Mouse (Mus musculus) layer of hippocampus, postnatal 36 days (tissue): ENCODE measurements at regions not wholly inside any gene's neighbourhood (a gene's known extent, or its start where the extent isn't known, plus 50 kb on each side); places are given as distances from the start of the nearest gene placed in this dataset.

ENCODE experiments used
- DNase-seq, 2 experiments: peaks; one replicate each; pipeline ENCODE4 v3.0.0; 2022

DNA sequence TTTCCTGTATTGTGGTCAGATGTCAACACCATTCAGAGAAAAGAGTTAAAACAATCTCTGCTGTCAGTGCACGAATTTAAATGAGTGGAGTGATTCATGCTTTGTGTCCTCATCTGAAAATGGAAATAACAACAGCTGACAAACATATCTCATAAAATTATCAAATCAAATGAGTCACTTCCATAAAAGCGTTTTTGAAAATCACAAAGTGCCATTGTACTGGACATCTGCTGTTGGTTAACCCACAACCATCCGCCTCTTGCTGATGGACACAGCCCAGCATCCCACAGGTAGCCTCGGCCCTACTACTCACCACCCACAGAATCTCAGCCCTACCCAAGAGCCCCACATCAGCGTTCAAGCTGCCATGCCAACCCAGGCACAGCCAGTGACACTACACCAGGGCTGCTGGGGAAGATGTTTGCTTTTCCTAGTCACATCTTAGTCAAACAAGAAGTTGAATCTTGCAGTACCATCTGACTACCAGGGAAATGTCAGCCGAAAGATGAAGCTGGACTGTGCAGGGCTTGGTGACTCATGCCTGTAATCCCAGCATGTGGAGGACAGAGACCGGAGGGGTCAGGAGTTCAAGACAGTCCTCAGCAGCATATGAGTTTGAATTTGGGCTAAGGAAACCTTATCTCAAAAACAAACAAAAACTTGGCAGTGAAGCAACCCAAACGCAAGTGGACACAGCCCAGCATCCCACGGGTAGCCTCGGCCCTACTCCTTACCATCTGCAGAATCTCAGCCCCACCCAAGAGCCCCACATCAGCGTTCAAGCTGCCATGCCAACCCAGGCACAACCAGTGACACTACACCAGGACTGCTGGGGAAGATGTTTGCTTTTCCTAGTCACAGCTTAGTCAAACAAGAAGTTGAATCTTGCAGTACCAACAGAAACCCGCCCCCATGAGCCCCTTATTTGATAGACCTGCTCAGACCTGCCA, 131.9 kb upstream of the Noct start:
- no peak for DNase-seq

DNA sequence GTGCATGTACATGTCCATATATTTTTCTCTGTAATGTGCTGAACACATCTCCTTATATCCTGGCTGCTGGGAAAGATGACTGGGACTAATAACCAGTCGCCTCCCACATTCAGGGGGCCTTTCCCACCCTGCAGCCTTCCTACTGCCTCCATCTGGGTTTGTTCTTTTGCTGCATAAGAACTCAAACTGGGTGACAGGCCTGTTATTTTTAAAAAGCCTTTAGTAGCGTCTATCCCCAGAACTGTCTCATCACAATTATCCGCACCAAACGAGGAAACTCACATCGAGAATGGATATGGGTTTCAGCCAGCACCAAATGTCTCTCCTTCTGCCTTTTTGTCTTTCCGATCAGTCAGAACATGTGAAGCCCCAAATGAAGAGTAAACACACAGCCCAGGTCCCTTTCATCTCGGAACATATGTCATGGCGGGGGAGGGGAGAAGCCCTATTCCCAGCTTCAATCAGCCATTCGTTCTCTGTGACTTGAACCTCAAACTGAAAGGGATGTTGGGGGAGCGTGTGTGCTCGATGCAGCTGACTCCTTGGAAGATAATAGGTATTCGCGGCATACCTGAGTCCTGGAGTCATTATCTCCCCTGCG, 128.3 kb upstream of the Noct start:
- DNase-seq, result peak; percentile 79 to 82

DNA sequence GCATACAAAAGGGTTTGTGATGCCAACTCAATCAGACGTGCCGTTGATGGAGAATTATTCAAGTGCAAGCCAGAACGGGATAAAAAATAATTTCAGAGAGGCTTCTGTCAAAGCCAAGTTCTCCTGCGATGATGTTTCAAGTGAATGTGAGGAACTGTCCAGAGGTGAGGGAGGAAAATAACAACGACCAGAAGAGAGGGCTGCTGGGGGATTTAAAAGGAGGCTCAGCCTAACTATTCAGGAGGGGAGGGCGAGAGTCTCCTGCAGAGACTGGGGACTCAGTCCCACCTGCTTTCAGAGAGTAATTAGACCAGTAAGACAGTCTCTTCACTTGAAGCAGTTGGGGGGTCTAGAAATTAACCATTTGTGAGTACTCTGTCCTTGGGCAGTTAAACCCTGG, 127.7 kb upstream of the Noct start:
- no peak for DNase-seq

DNA sequence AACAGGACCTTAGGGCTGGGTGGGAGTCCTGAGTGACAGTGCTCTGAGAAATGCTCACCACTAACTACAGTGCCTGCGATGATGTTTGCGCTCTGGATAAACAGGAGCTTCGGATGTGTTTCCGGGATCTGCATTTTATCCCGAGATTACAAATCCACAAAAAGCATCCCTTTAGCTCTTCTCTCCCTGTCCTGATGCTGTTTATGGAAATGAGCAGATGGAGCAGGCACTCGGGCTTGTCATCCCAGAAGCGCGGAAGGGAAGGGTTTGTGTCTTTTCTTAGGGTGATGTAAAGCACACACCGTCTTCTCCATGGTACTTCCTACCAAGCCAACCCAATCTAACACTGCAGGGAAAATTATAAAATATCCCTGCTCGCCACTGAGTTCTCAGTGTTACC, 126.9 kb upstream of the Noct start:
- DNase-seq, result peak; percentile 47

DNA sequence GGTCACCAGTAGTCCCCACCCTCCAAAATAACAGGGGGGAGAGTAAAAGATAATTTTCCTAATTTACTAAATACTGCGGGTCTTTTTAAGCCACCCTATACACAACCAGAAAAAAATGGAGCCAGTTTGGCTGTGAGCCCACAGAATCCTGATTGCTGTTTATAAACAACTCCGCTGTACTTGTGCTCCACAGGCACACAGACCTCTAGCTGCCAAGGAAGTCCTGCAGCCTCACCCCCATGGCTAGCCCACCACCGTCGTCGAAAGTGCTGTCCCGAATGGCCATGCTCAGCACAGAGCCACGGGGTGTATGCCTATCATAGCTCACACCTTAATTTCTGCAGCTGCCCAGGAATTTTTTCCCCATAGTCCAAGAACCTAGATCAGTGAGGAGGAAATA, 124.3 kb upstream of the Noct start:
- no peak for DNase-seq

DNA sequence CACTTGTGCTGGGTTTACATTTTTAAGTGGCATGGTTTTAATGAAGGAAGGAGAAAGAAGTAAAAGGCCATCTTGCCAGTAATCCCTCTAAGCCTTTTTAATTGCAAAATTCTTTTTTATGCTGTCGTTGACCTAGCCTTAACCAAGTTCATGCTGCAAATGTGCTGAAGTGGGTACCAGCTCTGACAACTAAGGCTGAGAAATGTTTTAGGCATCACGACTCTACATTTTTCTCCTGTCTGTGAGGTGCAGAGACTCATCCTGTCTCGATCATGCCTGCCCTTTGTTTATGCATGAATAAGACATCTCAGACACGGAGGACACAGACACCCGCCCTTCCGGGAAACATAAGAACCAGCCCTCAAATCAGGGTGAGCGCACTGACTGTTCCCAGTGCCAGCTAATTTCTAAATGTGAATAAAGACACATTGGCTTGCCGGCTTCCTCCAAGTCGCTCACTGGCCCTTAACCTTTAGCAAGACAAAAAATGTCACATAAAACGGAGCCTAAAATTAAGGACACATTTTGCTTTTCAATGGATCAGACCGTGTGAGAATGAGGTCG, 115.5 kb upstream of the Noct start:
- no peak for DNase-seq

DNA sequence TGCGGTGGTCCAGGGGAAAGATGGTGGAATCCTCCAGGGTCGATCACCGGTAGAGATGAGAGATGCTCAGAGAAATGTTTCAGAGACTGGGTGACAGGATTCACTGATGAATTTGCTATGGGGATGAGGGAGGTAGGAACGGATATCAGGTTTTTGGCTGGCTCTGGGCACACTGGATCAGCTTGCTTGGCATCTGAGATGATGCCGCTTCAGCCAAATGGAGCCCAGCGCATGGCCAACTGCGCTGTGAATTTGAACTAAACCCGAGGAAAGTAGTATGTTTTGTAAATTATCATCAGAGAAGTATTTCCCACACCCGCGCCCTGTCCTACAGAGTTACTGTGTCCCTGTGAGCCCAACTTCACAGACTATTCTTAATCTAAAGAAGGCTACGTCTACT, 113.0 kb upstream of the Noct start:
- DNase-seq, result no peak

DNA sequence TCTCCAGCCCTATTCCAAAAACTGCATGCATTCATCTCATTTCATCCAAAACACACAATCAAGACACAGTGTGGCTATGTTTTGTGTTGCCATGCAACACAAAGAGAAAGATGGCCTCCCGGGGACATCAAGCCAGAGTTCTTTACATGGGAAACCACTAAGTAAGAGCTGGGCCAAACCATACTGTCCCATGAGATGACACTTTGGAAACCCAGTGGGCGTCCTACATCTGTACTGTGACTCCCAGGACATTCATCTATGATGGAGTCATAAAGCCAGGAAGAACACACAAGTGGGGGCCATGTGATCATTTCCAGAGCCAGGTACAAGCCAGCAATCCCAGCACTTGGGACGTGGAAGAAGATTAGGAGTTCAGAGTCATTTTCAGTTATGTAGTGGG, 111.9 kb upstream of the Noct start:
- DNase-seq, result no peak

DNA sequence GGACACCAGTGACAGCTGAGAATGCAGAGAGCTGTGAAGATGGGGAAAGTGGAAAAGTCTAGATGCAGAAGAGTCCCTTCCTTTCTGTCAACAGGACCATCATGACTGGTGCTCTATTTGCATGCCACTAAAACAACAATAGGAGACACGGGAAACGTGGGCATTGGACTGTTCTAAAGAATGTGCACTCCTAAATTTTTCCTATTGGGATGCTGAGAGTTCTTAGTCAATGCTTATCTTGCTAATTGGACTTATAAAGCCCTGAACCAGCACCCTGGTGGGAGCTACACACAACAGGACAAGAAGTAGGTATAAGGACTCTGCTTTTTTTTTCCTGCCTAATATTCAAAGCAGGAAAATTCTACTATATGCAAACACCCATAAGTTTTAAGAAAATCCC, 108.3 kb upstream of the Noct start:
- DNase-seq, result no peak

DNA sequence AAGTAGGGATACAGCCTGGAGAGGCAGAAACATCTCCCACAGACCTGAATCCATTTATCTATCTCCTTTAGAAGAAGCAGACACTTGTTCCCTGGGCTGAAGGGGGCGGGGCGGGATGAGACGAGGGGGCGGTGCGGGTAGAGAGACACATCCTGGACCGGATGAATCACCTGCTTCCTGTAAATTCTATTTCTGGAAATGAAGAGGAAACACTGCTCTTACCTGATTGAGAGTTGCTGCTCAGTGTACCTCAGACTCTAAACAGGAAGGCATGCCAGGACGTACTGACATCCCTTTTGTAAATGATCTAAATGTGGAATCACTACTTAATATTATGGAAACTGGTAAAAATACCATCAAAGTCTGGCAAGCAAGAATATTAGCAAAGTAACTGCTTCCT, 105.5 kb upstream of the Noct start:
- no peak for DNase-seq

DNA sequence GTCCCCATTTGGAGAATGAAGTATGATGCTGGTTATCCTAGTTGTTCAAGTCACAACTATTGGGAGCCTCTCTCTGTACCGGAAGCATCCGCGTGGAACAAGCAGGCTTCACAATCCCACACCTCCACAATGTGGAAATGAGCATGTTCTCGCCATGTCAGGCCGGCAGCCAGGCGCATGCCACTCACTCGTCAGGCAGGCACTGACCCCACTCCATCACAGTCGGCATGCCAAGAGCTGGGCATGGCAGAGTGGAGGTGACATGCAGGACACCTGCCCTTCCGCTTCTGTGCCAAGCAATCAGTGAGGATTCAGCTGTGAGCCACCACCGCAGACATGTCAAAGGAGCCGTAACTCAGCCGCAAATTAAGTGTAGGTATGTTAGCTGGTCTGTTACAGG, 103.7 kb upstream of the Noct start:
- DNase-seq, result no peak

DNA sequence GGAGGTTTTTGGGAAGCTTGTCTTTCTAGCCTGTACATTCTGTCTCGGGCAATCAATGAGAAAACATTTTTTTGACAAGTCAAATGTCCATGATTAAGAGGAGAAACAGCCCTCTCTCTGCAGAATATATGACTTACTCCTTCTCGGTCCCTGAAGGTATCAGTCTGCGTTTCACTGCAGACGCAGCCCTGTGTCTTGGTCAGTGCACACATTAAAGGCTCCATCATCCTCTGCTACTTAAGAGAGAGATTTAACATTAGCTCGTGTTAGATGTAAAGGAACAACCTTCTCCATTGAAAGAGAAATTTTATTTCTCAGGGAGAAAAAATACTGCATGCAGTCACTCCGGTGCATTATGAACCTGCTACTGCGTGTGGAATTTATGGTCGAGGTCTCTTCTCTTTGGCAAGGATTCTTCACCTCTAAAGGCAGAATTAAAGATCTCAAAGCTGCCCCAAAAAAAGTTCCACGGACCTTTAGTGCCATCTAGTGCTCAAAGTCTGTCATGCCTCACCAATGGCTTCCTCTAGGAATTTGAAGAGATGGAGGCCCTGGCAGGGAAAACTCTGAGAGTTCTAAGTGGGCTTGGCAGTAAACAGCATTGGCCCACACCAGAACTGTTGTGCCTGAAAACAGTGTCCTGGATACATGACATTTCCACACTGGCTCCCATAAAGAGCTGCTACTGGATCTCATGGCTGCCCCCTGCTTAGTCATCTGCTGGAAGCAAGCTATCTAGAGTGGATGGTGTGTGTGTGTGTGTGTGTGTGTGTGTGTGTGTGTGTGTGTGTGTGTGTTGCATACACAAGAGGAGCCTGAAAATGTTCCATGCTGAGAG, 102.3 kb upstream of the Noct start:
- DNase-seq, result peak; percentile 66 to 73

DNA sequence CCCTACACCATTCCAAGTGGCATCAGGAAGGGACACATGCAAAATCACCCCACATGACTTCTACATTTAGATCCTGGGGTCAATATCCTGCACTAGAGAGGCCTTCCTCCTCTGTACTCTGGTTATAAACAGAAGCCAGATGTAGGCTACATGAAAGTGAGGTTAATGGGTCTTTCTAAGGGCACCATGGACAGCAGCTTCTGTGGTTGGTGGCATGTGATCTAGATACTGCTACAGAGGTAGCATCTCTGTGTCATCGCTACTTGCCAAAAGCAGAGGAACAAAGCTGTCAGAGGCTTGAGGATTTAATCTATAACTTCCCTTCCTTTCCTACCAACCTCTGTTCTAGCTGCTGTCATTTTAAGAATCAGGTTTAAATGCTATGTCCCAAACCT, 101.7 kb upstream of the Noct start:
- no peak for DNase-seq

DNA sequence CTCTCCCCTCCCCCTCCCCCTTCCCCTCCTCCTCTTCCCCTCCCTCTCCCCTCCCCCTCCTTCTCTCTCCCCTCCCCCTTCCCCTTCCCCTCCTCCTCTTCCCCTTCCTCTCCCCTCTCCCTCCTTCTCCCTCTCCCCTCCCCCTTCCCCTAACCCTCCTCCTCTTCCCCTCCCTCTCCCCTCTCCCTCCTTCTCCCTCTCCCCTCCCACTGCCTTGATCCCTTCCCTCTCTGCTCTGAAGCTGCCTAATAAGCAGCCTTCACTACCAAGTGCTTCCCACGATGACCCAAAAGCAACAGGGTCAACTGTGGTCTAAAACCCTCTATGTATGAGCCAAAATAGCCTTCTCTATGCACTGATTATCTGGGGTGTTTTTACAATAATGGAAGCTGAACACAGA, 96.4 kb upstream of the Noct start:
- no peak for DNase-seq

DNA sequence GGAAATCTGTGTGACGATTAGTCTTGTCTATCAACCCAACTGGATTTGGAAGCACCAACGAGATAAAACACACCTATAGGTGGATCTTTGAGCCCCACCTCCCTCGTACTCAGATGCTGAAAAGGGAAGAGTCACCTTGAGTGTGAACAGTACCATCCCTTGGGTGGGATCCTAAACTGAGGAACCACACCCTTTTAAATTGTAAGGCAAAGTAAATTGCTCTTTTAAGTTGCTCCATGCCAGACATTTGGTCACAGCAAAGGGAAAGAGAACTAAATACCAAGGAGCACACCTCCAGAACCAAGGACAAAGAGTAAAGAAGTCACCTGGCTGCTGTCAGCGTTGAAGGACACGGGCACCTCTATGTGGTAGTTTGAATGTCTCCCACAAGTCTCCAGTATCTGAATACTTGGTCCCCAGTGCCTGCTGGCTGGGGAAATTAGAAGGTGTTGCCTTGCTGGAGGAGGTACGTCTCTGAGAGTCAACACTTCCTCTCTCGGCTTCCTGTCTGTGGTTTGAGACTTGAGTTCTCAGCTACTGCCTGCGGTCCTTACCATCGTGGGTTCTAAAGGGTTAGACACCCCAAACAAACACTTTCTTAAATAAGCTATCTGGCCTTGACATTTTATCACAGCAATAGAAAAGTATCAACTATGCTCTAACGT, 95.6 kb upstream of the Noct start:
- no peak for DNase-seq

DNA sequence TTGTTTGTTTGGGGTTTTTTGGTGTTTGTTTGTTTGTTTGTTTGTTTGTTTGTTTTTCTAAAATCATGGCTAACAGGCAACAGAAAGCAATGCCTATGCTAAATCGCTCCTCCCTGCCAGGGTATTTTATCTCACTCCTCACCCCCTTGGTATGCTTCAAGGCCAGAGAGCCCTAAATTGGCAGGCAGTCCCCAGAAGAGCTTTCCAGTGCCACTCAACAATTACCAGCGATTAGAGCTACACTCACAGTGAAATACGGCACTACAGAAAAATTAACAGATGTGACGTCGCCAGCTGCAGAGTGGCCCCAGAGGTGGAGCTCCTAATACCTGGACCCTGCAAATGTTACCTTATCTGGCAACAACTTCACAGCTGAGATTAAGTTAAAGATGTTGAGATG, 93.5 kb upstream of the Noct start:
- DNase-seq, result no peak

DNA sequence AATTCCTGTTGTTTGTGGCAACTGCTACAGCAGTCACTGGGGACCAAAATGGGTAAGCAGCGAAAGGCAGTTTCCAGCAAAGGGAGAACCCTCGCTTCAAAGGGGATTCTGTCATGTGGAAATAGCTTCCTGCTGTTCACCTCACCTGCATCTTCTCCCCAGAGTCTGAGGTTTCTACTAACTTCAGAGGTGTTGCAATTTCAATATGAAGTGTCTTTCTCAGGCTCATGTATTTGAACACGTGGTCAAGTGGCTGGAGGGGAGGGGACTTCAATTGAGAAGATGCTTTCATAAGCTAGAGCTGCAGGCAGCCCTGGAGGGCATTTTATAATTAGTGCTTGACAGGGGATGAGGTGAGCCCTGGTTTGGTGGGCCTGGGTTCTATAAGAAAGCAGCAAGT, 92.9 kb upstream of the Noct start:
- no peak for DNase-seq

DNA sequence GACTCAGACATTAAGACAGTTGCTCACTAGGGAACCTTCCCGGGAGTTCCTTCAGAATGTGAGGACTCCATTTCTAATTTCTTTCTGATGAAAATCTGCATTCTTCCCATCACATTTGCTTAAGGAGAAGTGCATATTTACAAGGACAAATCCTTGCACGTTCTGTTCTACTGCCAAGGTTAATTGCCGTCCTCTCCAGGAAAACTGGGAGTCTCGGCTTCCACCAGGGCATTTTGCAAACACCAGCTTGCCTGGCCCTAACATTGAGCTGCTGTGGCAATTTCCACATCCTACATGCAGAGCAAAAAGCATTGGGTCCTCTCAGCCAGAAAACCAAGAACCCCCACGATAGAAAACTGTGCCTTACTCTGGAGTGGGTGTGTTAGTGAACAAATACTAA, 91.5 kb upstream of the Noct start:
- no peak for DNase-seq

DNA sequence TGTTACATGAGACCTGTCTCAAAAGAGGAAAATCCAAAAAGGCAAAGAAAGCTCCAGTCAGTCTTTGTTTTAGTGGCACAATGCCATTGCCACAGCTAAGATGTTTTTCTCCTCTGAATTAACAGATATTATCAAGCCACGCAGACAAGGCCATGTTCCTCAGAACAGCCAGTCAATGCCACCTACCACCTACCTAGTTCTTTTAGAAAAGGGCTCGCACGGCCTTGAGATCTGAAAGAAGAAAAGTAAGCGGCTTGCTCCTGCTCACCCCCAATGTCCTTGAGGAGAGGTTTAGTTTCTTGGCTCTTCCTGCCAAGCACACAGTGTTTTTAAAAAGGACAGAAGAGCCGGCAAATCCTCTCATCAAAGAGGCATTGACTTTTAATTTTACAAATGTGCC, 88.7 kb upstream of the Noct start:
- no peak for DNase-seq

DNA sequence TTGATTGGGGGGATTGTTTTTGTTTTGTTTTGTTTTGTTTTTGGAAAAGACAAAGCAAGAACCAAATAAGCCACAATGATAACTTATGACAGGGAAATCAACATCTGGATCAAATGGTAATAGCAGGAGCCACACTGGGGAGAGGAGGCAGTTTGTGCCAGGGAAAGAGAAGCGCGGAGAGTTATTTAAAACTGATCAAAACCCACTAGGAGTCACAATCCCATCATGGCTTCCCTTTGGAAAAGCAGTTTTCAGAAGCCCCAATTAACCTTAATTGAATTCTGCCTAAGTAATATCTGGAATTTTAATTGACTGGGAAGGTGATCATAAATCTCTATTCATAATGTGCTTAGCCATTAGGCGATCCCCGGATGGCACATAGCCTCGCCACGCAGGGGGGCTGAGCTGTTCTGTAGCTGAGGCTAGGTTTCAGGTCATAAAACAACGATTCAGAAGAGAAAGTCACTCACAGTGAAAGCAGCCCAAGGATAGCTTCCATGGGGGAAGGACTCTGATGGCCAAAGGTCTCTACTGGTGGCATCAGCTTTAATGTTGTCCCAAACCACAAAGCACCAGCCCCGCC, 86.4 kb upstream of the Noct start:
- no peak for DNase-seq

DNA sequence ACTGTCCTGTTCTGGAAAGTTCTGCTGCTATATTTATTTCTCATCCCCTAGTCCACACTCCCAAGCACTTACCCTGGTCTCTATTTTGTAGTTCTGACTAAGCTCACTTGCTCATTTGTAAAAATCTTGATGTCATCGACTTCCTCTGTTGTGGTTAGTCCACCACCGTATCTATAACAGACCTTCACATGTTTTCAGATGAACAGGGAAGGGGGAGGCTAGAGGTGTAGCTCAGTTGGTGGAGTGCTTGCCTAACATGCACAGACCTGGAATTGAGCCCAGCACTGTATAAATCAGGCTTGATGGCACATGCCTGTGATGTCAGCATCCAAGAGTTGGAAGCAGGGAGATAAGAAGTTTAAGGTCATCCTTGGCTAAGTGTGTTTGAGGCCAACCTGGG, 78.3 kb upstream of the Noct start:
- DNase-seq, result no peak

DNA sequence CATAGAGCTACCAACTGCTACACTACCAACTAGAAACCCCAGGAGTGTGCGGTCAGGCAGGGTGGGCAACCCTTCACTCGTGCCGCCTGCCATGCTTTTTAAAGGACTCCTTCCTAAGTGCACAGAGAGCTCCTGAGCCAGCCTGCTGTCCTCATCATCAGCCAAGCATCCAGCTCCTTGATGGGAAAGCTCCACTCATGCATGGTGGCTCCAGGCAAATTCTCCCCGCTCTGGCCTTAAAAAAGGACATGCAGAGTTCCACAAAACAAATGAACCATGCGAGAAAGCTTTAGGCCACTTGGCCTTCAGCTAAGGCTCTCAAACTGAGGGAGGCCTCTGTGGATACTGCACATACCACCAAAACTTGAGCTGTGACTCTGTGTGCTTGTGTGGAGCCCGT, 74.2 kb upstream of the Noct start:
- no peak for DNase-seq
